Mouse (Mus musculus): Measurements from ENCODE around the gene Sec24d. TPM values are rescaled to one million over a fixed set of nuclear protein-coding genes. Genes with fewer than 3 reads are reported as not detected.

The Sec24d gene
- polyA plus RNA-seq (2015; fragmentation: Nextera tagmentation; extraction: Ambion mirVana) = 51.4 and 61.1 TPM in 2 replicates

GRCm38 (mm10) chr3:123266753-123267651, at the start of gene Sec24d:
TSS of gene Sec24d (plus strand) at chr3:123267455.
- Histone ChIP-seq H3K36me3 (ENCODE audit: insufficient read depth, low read length) (peaks cover 9% of the 10 kb centered on the region), H3K27ac (peak within 1 kb of the TSS; percentile 27), H3K4me2 (ENCODE audit: low read length) (peak within 1 kb of the TSS; percentile 84), H3K27me3 (ENCODE audit: insufficient read depth, low read length) (no peaks in the 10 kb centered on the region), H3K4me1 (replicated peaks; ENCODE audit: insufficient read depth, low read length) (0 out of 2 replicates have a peak, but pooled peaks cover 4% of the 10 kb centered on the region), H3K9me3 (replicated peaks; ENCODE audit: low read length) (no peaks in the 10 kb centered on the region), H3K9ac (ENCODE audit: low read depth, low read length) (peak within 1 kb of the TSS; percentile 54), H3K4me3 (replicated peaks; ENCODE audit: low read depth, low read length) (peak within 1 kb of the TSS; percentile 50)
- DNase-seq (ENCODE audit: low spot score) (peak; percentile 86), ATAC-seq (replicated peaks; ENCODE audit: low FRiP score, low read depth) (peak; percentile 91)
- no peak for TF ChIP-seq CTCF (IDR thresholded peaks at IDR 0.05; ENCODE audit: low read depth)
- WGBS = 3% methylated on average over 68 of the region's 68 CpGs

DNA sequence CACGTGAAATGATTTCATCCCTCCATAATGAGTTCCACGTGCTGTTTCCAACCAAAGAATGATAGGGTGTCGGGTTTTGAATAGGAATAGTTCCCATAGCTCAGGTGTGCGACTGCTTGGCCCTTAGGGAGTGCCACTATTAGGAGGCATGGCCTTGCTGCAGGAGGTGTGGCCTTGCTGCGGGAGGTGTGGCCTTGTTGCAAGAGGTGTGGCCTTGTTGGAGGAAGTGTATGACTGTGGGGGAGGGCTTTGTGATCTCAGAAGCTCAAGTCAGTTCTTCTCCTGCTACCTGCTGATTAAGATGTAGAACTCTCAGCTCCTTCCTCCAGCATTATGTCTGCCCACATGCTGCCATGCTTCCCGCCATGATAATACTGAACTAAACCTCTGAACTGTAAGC, 48.6 kb upstream of the Sec24d start:
- ATAC-seq (replicated peaks; ENCODE audit: low FRiP score, low read depth) (no peak), DNase-seq (ENCODE audit: low spot score) (no peak)
- Histone ChIP-seq H3K27ac (no peak overlapping the region), H3K4me3 (replicated peaks; ENCODE audit: low read depth, low read length) (no peak overlapping the region), H3K36me3 (ENCODE audit: insufficient read depth, low read length) (no peaks in the 10 kb centered on the region), H3K9ac (ENCODE audit: low read depth, low read length) (no peak overlapping the region), H3K4me1 (replicated peaks; ENCODE audit: insufficient read depth, low read length) (no peaks in the 10 kb centered on the region), H3K9me3 (replicated peaks; ENCODE audit: low read length) (no peaks in the 10 kb centered on the region), H3K4me2 (ENCODE audit: low read length) (no peak overlapping the region), H3K27me3 (ENCODE audit: insufficient read depth, low read length) (no peaks in the 10 kb centered on the region)
- no peak for TF ChIP-seq CTCF (IDR thresholded peaks at IDR 0.05; ENCODE audit: low read depth)
- 68% methylated on average over 6 of the region's 6 CpGs for WGBS

DNA sequence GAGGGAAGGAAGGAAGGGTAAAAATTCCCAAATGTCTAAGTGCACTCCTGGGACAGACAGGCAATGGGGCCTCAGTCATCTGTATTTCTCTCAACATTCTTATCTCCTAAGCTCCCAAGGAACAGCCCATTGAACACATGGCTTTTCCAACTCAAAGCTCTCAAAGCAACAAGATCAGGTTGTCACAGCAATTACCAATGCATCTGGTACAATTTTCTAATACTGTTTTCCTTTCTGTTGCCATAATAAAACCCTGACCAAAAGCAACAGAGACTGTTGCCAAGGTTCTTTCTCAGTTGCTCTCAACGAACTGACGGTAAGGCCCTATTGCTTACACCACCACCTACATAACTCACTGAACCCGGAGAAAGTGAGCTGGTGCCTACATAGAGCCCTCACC, 40.0 kb upstream of the Sec24d start:
- no peak overlapping the region for H3K9ac ChIP-seq (ENCODE audit: low read depth, low read length)
- no peaks in the 10 kb centered on the region for H3K9me3 ChIP-seq (replicated peaks; ENCODE audit: low read length)
- ATAC-seq (replicated peaks; ENCODE audit: low FRiP score, low read depth) (no peak), DNase-seq (ENCODE audit: low spot score) (no peak)
- H3K36me3 ChIP-seq (ENCODE audit: insufficient read depth, low read length) = no peaks in the 10 kb centered on the region
- no peak overlapping the region for H3K27ac ChIP-seq
- H3K4me2 ChIP-seq (ENCODE audit: low read length) = no peak overlapping the region
- H3K27me3 ChIP-seq (ENCODE audit: insufficient read depth, low read length) = no peaks in the 10 kb centered on the region
- TF ChIP-seq CTCF (IDR thresholded peaks at IDR 0.05; ENCODE audit: low read depth) = no peak
- H3K4me1 ChIP-seq (replicated peaks; ENCODE audit: insufficient read depth, low read length) = no peaks in the 10 kb centered on the region
- H3K4me3 ChIP-seq (replicated peaks; ENCODE audit: low read depth, low read length) = no peak overlapping the region
- WGBS = 80% methylated on average over 3 of the region's 3 CpGs

- Histone ChIP-seq H3K9me3 (replicated peaks; ENCODE audit: low read length) (no peaks in the 10 kb centered on the region), H3K36me3 (ENCODE audit: insufficient read depth, low read length) (no peaks in the 10 kb centered on the region), H3K27ac (no peak overlapping the region), H3K4me1 (replicated peaks; ENCODE audit: insufficient read depth, low read length) (peaks cover under 1% of the 10 kb centered on the region; the same call in 1 of the 2 replicates), H3K4me3 (replicated peaks; ENCODE audit: low read depth, low read length) (no peak overlapping the region), H3K9ac (ENCODE audit: low read depth, low read length) (no peak overlapping the region), H3K27me3 (ENCODE audit: insufficient read depth, low read length) (no peaks in the 10 kb centered on the region), H3K4me2 (ENCODE audit: low read length) (no peak overlapping the region)
- no peak for DNase-seq (ENCODE audit: low spot score)
- TF ChIP-seq CTCF (IDR thresholded peaks at IDR 0.05; ENCODE audit: low read depth) = no peak
- no peak for ATAC-seq (replicated peaks; ENCODE audit: low FRiP score, low read depth)
- 85% methylated on average over 2 of the region's 2 CpGs for WGBS
These were observed 35.6 kb upstream of the Sec24d start for GRCm38 (mm10) chr3:123231639-123232038.

DNA sequence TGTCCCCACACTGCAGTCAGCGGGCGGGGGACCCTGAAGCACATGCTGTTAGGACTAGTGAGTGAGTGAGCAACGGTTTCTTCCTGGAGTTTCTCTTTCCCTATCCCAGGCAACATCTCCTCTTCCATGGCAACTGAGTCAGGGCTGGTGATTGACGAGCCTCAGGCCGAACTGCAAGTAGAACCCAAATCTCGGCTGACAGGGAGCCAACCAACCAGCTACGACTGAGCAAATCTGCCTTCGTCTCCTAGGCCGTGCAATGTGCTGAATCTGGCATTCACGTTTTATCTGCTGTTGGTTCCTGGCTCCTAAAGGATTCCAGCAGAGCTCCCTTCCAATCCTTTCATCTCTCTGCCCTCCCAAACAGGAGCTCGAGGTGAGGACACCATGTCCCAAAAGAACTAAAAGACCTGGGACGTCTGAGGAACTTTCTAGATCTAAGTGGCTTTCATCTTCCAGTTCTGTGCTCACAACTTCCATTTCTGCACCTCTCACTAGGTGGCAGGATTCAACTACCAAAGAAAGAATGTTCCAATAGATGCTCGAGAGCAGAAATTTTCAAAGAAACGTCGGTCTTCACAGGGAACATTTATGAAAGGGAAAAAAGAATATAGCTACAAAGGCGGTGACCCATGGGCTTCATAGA, 32.9 kb upstream of the Sec24d start:
- H3K4me1 ChIP-seq (replicated peaks; ENCODE audit: insufficient read depth, low read length) = peaks cover 5% of the 10 kb centered on the region; the same call in 1 of the 2 replicates
- peak; percentile 13; the same call in 1 of the 2 replicates for ATAC-seq (replicated peaks; ENCODE audit: low FRiP score, low read depth)
- no peaks in the 10 kb centered on the region for H3K9me3 ChIP-seq (replicated peaks; ENCODE audit: low read length)
- WGBS = 41% methylated on average over 16 of the region's 16 CpGs
- H3K36me3 ChIP-seq (ENCODE audit: insufficient read depth, low read length) = no peaks in the 10 kb centered on the region
- peak; percentile 84 for DNase-seq (ENCODE audit: low spot score)
- TF ChIP-seq CTCF (IDR thresholded peaks at IDR 0.05; ENCODE audit: low read depth) = peak; percentile 75
- no peaks in the 10 kb centered on the region for H3K27me3 ChIP-seq (ENCODE audit: insufficient read depth, low read length)
- H3K4me2 ChIP-seq (ENCODE audit: low read length) = peak overlapping the region; percentile 11; the same call in 1 of the 2 replicates
- H3K9ac ChIP-seq (ENCODE audit: low read depth, low read length) = 0 out of 2 replicates have a peak overlapping the region, but pooled peaks have one; percentile 8
- H3K27ac ChIP-seq = no peak overlapping the region
- peak overlapping the region; percentile 11 for H3K4me3 ChIP-seq (replicated peaks; ENCODE audit: low read depth, low read length)

- Histone ChIP-seq H3K27ac (no peak overlapping the region), H3K9ac (ENCODE audit: low read depth, low read length) (peak overlapping the region; percentile 44; the same call in 1 of the 2 replicates), H3K36me3 (ENCODE audit: insufficient read depth, low read length) (no peaks in the 10 kb centered on the region), H3K27me3 (ENCODE audit: insufficient read depth, low read length) (no peaks in the 10 kb centered on the region), H3K4me2 (ENCODE audit: low read length) (peak overlapping the region; percentile 69), H3K9me3 (replicated peaks; ENCODE audit: low read length) (no peaks in the 10 kb centered on the region), H3K4me3 (replicated peaks; ENCODE audit: low read depth, low read length) (peak overlapping the region; percentile 43), H3K4me1 (replicated peaks; ENCODE audit: insufficient read depth, low read length) (peaks cover 5% of the 10 kb centered on the region; the same call in 1 of the 2 replicates)
- ATAC-seq (replicated peaks; ENCODE audit: low FRiP score, low read depth) (no peak), DNase-seq (ENCODE audit: low spot score) (no peak)
- no peak for TF ChIP-seq CTCF (IDR thresholded peaks at IDR 0.05; ENCODE audit: low read depth)
- WGBS = 26% methylated on average over 7 of the region's 7 CpGs
These were observed 31.8 kb upstream of the Sec24d start for GRCm38 (mm10) chr3:123235495-123235894.

All from kidney, postnatal 0 days (tissue).